Mouse (Mus musculus): ENCODE results near the gene Acacb. TPM values are rescaled to one million over a fixed set of nuclear protein-coding genes. Genes with fewer than 3 reads are reported as not detected.

Acacb gene
- polyA plus RNA-seq, 1 experiment = 0.84 TPM

DNA sequence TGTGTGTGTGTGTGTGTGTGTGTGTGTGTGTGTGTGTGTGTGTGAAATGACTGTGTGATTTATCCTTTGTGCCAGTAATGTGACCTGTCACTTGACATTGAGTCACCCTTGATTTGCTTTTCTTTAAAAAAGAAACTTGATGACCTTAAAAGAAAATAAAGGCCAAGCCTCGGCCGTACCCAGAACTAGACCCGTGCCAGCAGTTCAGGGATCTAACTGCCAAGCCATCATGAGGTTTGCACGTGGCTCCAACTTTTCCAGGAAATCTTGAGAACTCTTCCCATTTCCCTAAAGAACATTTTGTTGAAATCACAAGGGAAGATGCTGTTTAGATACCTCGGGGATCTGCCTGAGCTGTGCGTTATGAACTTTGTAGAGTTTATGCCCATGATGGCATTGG lies 15.1 kb downstream of the Acacb start:
- Histone ChIP-seq H3K27me3 (ENCODE audit: control insufficient read depth, insufficient read depth, insufficient read length) (peaks cover 10% of the 10 kb centered on the region), H3K36me3 (ENCODE audit: control insufficient read depth, insufficient read depth) (no peaks in the 10 kb centered on the region), H3K4me2 (ENCODE audit: low read depth) (no peak overlapping the region), H3K4me3 (no peak overlapping the region), H3ac (ENCODE audit: control insufficient read depth, insufficient read length) (no peak overlapping the region), H3K79me2 (ENCODE audit: control insufficient read depth, insufficient read depth) (no peaks in the 10 kb centered on the region)
- TF ChIP-seq MYOG (IDR thresholded peaks at IDR 0.05; ENCODE audit: control insufficient read depth in 1 of 3, insufficient read depth in 1 of 3, insufficient read length in 2 of 3, low read depth in 2 of 3) = no peak
- TF ChIP-seq CEBPB (IDR thresholded peaks at IDR 0.05; ENCODE audit: insufficient read depth, poor library complexity, severe bottlenecking) = no peak
- TF ChIP-seq REST (IDR thresholded peaks at IDR 0.05; ENCODE audit: insufficient read depth, insufficient read length) = no peak
- TF ChIP-seq E2F4 (IDR thresholded peaks at IDR 0.05; ENCODE audit: insufficient read depth) = no peak
- TF ChIP-seq MYOD1 (IDR thresholded peaks at IDR 0.05; ENCODE audit: control insufficient read depth in 1 of 3, insufficient read length in 2 of 3, low read depth in 2 of 3) = no peak

DNA sequence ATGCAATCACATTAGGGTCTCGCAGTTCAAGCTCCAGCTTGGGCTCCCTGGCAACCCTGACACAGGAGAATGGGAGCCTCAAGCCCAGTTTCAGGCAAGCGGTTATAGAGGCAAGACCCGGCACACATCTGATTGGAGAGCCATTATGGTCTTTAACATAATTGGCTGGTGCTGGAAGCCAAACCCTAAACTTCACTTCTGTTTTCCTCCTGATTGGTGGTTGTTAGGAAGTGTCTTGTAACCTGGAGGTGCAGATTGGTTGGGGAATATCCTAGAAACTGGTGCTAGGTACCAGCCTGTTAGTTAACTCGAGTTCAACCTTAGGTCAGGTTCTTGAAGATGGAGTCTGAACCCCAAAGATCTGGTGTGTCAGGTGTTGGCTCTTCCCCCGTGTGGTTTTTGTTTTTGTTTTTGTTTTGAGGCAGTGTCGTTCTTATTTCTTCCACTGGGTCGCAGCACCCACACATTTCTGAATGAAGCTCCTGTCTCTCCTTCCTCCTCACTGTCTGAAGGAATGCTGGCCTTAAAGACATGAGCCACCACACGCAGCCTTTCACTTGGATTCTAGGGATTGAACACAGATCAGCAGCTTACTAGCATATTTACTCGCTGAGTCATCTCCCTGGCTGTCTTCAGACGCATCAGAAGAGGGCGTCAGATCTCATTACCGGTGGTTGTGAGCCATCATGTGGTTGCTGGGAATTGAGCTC lies 15.9 kb downstream of the Acacb start:
- H3K27me3 ChIP-seq (ENCODE audit: control insufficient read depth, insufficient read depth, insufficient read length) = peaks cover 2% of the 10 kb centered on the region
- no peaks in the 10 kb centered on the region for H3K79me2 ChIP-seq (ENCODE audit: control insufficient read depth, insufficient read depth)
- H3K36me3 ChIP-seq (ENCODE audit: control insufficient read depth, insufficient read depth) = no peaks in the 10 kb centered on the region
- no peak for TF ChIP-seq REST (IDR thresholded peaks at IDR 0.05; ENCODE audit: insufficient read depth, insufficient read length)
- TF ChIP-seq POLR2AphosphoS2 (IDR thresholded peaks at IDR 0.05; ENCODE audit: insufficient read length, low read depth) = no peak
- TF ChIP-seq CEBPB (IDR thresholded peaks at IDR 0.05; ENCODE audit: insufficient read depth, poor library complexity, severe bottlenecking) = no peak
- TF ChIP-seq TCF12 (IDR thresholded peaks at IDR 0.05; ENCODE audit: insufficient read depth, poor library complexity, severe bottlenecking) = no peak
- no peak for TF ChIP-seq USF1 (IDR thresholded peaks at IDR 0.05; ENCODE audit: low read depth)
- no peak for TF ChIP-seq E2F4 (IDR thresholded peaks at IDR 0.05; ENCODE audit: insufficient read depth)
- TF ChIP-seq MYOG (IDR thresholded peaks at IDR 0.05; ENCODE audit: control insufficient read depth in 1 of 3, insufficient read depth in 1 of 3, insufficient read length in 2 of 3, low read depth in 2 of 3) = no peak
- no peak for TF ChIP-seq MAX (IDR thresholded peaks at IDR 0.05; ENCODE audit: low read depth)
- no peak for TF ChIP-seq TCF3 (IDR thresholded peaks at IDR 0.05; ENCODE audit: insufficient read length, low read depth)
- no peak for TF ChIP-seq MYOD1 (IDR thresholded peaks at IDR 0.05; ENCODE audit: control insufficient read depth in 1 of 3, insufficient read length in 2 of 3, low read depth in 2 of 3)
- TF ChIP-seq SRF (IDR thresholded peaks at IDR 0.05; ENCODE audit: control insufficient read depth, insufficient read length, low read depth) = no peak
- TF ChIP-seq POLR2A (IDR thresholded peaks at IDR 0.05; ENCODE audit: insufficient read length, low read depth) = no peak
- H3ac ChIP-seq (ENCODE audit: control insufficient read depth, insufficient read length) = no peak overlapping the region
- H3K4me2 ChIP-seq (ENCODE audit: low read depth) = no peak overlapping the region
- H3K4me3 ChIP-seq = no peak overlapping the region

- no peak for TF ChIP-seq MYOG (IDR thresholded peaks at IDR 0.05; ENCODE audit: control insufficient read depth in 1 of 3, insufficient read depth in 1 of 3, insufficient read length in 2 of 3, low read depth in 2 of 3)
- H3K36me3 ChIP-seq (ENCODE audit: control insufficient read depth, insufficient read depth) = no peaks in the 10 kb centered on the region
- no peak overlapping the region for H3K4me2 ChIP-seq (ENCODE audit: low read depth)
- H3K4me3 ChIP-seq = no peak overlapping the region
- no peaks in the 10 kb centered on the region for H3K79me2 ChIP-seq (ENCODE audit: control insufficient read depth, insufficient read depth)
- H3K27me3 ChIP-seq (ENCODE audit: control insufficient read depth, insufficient read depth, insufficient read length) = no peaks in the 10 kb centered on the region
- H3ac ChIP-seq (ENCODE audit: control insufficient read depth, insufficient read length) = no peak overlapping the region
Observed at GRCm38 (mm10) chr5:114163117-114163696, 16.9 kb downstream of the Acacb start.

DNA sequence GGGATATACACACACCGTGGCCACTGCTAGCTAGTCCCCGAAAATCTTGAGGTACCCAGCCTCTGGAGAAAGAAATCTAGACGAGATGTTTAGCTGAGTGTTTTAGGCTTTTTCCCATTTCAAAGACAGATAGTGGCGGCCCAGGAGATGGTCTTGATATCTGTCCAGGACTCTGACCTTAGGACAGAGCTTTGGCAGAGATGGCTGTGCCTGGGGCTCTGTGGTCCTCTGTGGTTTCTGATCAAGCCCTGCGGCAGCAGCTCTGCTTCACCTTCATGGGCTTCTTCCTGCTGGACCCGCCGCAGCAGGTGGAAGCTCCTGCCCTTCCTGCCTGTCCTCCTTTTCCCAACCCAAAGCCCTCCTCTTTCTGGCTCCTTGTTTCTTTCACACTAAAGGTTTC lies 24.0 kb downstream of the Acacb start:
- Histone ChIP-seq H3K4me2 (ENCODE audit: low read depth) (no peak overlapping the region), H3K27me3 (ENCODE audit: control insufficient read depth, insufficient read depth, insufficient read length) (no peaks in the 10 kb centered on the region), H3ac (ENCODE audit: control insufficient read depth, insufficient read length) (no peak overlapping the region), H3K79me2 (ENCODE audit: control insufficient read depth, insufficient read depth) (no peaks in the 10 kb centered on the region), H3K36me3 (ENCODE audit: control insufficient read depth, insufficient read depth) (no peaks in the 10 kb centered on the region), H3K4me3 (no peak overlapping the region)
- TF ChIP-seq E2F4 (IDR thresholded peaks at IDR 0.05; ENCODE audit: insufficient read depth) = no peak
- no peak for TF ChIP-seq USF1 (IDR thresholded peaks at IDR 0.05; ENCODE audit: low read depth)
- TF ChIP-seq REST (IDR thresholded peaks at IDR 0.05; ENCODE audit: insufficient read depth, insufficient read length) = no peak
- no peak for TF ChIP-seq POLR2A (IDR thresholded peaks at IDR 0.05; ENCODE audit: insufficient read length, low read depth)
- TF ChIP-seq TCF3 (IDR thresholded peaks at IDR 0.05; ENCODE audit: insufficient read length, low read depth) = no peak
- no peak for TF ChIP-seq MYOD1 (IDR thresholded peaks at IDR 0.05; ENCODE audit: control insufficient read depth in 1 of 3, insufficient read length in 2 of 3, low read depth in 2 of 3)
- TF ChIP-seq MYOG (IDR thresholded peaks at IDR 0.05; ENCODE audit: control insufficient read depth in 1 of 3, insufficient read depth in 1 of 3, insufficient read length in 2 of 3, low read depth in 2 of 3) = no peak
- no peak for TF ChIP-seq CEBPB (IDR thresholded peaks at IDR 0.05; ENCODE audit: insufficient read depth, poor library complexity, severe bottlenecking)
- TF ChIP-seq MAX (IDR thresholded peaks at IDR 0.05; ENCODE audit: low read depth) = no peak
- TF ChIP-seq POLR2AphosphoS2 (IDR thresholded peaks at IDR 0.05; ENCODE audit: insufficient read length, low read depth) = no peak
- no peak for TF ChIP-seq SRF (IDR thresholded peaks at IDR 0.05; ENCODE audit: control insufficient read depth, insufficient read length, low read depth)

- Histone ChIP-seq H3K27me3 (ENCODE audit: control insufficient read depth, insufficient read depth, insufficient read length) (no peaks in the 10 kb centered on the region), H3K79me2 (ENCODE audit: control insufficient read depth, insufficient read depth) (no peaks in the 10 kb centered on the region), H3K4me3 (no peak overlapping the region), H3ac (ENCODE audit: control insufficient read depth, insufficient read length) (no peak overlapping the region), H3K36me3 (ENCODE audit: control insufficient read depth, insufficient read depth) (no peaks in the 10 kb centered on the region), H3K4me2 (ENCODE audit: low read depth) (no peak overlapping the region)
- no peak for TF ChIP-seq MAX (IDR thresholded peaks at IDR 0.05; ENCODE audit: low read depth)
- no peak for TF ChIP-seq MYOD1 (IDR thresholded peaks at IDR 0.05; ENCODE audit: control insufficient read depth in 1 of 3, insufficient read length in 2 of 3, low read depth in 2 of 3)
- TF ChIP-seq POLR2AphosphoS2 (IDR thresholded peaks at IDR 0.05; ENCODE audit: insufficient read length, low read depth) = no peak
- no peak for TF ChIP-seq MYOG (IDR thresholded peaks at IDR 0.05; ENCODE audit: control insufficient read depth in 1 of 3, insufficient read depth in 1 of 3, insufficient read length in 2 of 3, low read depth in 2 of 3)
- no peak for TF ChIP-seq CEBPB (IDR thresholded peaks at IDR 0.05; ENCODE audit: insufficient read depth, poor library complexity, severe bottlenecking)
- no peak for TF ChIP-seq POLR2A (IDR thresholded peaks at IDR 0.05; ENCODE audit: insufficient read length, low read depth)
- no peak for TF ChIP-seq TCF3 (IDR thresholded peaks at IDR 0.05; ENCODE audit: insufficient read length, low read depth)
- no peak for TF ChIP-seq TCF12 (IDR thresholded peaks at IDR 0.05; ENCODE audit: insufficient read depth, poor library complexity, severe bottlenecking)
- no peak for TF ChIP-seq SRF (IDR thresholded peaks at IDR 0.05; ENCODE audit: control insufficient read depth, insufficient read length, low read depth)
- TF ChIP-seq USF1 (IDR thresholded peaks at IDR 0.05; ENCODE audit: low read depth) = no peak
- TF ChIP-seq REST (IDR thresholded peaks at IDR 0.05; ENCODE audit: insufficient read depth, insufficient read length) = no peak
- TF ChIP-seq E2F4 (IDR thresholded peaks at IDR 0.05; ENCODE audit: insufficient read depth) = no peak
Observed at GRCm38 (mm10) chr5:114172936-114173335, 26.6 kb downstream of the Acacb start.
